Mouse (Mus musculus) small intestine, adult 2 months (tissue): ENCODE data around the gene Capn11.

Experiments used
- CTCF ChIP-seq: fragments of 200-500 bp; IDR thresholded peaks from 2 replicates; pipeline ENCODE4 v1.5.1; 2012; ENCODE audit warnings: low read depth, mild to moderate bottlenecking, control low read depth, inconsistent platforms, low read length, moderate library complexity, mixed read lengths; ENCODE audit not compliant: insufficient replicate concordance, insufficient read length; ENCODE audit errors: extremely low read depth
- POLR2A ChIP-seq: fragments of 200-500 bp; IDR thresholded peaks from 2 replicates; pipeline ENCODE4 v1.6.1; 2012; ENCODE audit warnings: low read depth, mild to moderate bottlenecking, control low read depth, inconsistent platforms, low read length, moderate library complexity

GRCm38 (mm10) chr17:45663106-45663919 is 4.2 kb upstream of the Capn11 start:
- TF ChIP-seq POLR2A: no peak
- peak; percentile 99 for TF ChIP-seq CTCF
